Mouse (Mus musculus): ENCODE results near the gene Gatad2b. TPM values are rescaled to one million over a fixed set of nuclear protein-coding genes. Genes with fewer than 3 reads are reported as not detected.
A peak's percentile ranks its signal among the peaks of the same experiment; 100 is the strongest.
"Not testable (repeated sequence)": the region's sequence is repeated elsewhere in the genome, so short reads cannot be mapped to it uniquely, and the experiment has no call there.

Gatad2b gene
- 13.2 and 15.0 TPM in 2 replicates for polyA plus RNA-seq (2015; fragmentation: Nextera tagmentation; extraction: Ambion mirVana)

- H3K9ac ChIP-seq (replicated peaks): peak within 1 kb of the TSS; percentile 91
- peak within 1 kb of the TSS; percentile 73 for H3K4me3 ChIP-seq (replicated peaks)
- under 1% methylated on average over 44 of the region's 47 CpGs for WGBS
- H3K27ac ChIP-seq (replicated peaks): peak within 1 kb of the TSS; percentile 96
- peak; percentile 98 for ATAC-seq (ENCODE audit: low FRiP score)
- H3K9me3 ChIP-seq (replicated peaks): no peaks in the 10 kb centered on the region
- no peaks in the 10 kb centered on the region for H3K36me3 ChIP-seq
- peak within 1 kb of the TSS; percentile 87 for H3K4me2 ChIP-seq
- no peaks in the 10 kb centered on the region for H3K27me3 ChIP-seq (replicated peaks)
- H3K4me1 ChIP-seq: peaks cover 41% of the 10 kb centered on the region
Measured at GRCm38 (mm10) chr3:90292345-90293275, at the start of gene Gatad2b. Gene Gatad2b, plus strand, starts transcription at chr3:90293178.

- H3K4me2 ChIP-seq: no peak overlapping the region
- H3K9ac ChIP-seq (replicated peaks): no peak overlapping the region
- no peak overlapping the region for H3K4me3 ChIP-seq (replicated peaks)
- no peaks in the 10 kb centered on the region for H3K36me3 ChIP-seq
- H3K27me3 ChIP-seq (replicated peaks): no peaks in the 10 kb centered on the region
- no peaks in the 10 kb centered on the region for H3K9me3 ChIP-seq (replicated peaks)
- peaks cover 33% of the 10 kb centered on the region for H3K4me1 ChIP-seq
- no peak overlapping the region for H3K27ac ChIP-seq (replicated peaks)
- 71% methylated on average over 2 of the region's 2 CpGs for WGBS
- ATAC-seq (ENCODE audit: low FRiP score): no peak
Measured at GRCm38 (mm10) chr3:90245406-90245805, 47.6 kb upstream of the Gatad2b start.

- Histone ChIP-seq H3K27ac (replicated peaks) (peak overlapping the region; percentile 81), H3K9me3 (replicated peaks) (no peaks in the 10 kb centered on the region), H3K4me2 (peak overlapping the region; percentile 88), H3K27me3 (replicated peaks) (no peaks in the 10 kb centered on the region), H3K4me1 (peaks cover 39% of the 10 kb centered on the region), H3K9ac (replicated peaks) (peak overlapping the region; percentile 81), H3K36me3 (peaks cover 10% of the 10 kb centered on the region; the same call in 1 of the 2 replicates), H3K4me3 (replicated peaks) (peak overlapping the region; percentile 79)
- WGBS: 0% methylated on average over 3 of the region's 3 CpGs
- peak; percentile 26 for ATAC-seq (ENCODE audit: low FRiP score)
Measured at GRCm38 (mm10) chr3:90247630-90247959, 45.4 kb upstream of the Gatad2b start.

- peak; percentile 94 for ATAC-seq (ENCODE audit: low FRiP score)
- H3K27ac ChIP-seq (replicated peaks): peak within 1 kb of the TSS; percentile 81
- H3K4me2 ChIP-seq: peak within 1 kb of the TSS; percentile 88
- H3K9ac ChIP-seq (replicated peaks): peak within 1 kb of the TSS; percentile 81
- no peaks in the 10 kb centered on the region for H3K27me3 ChIP-seq (replicated peaks)
- peak within 1 kb of the TSS; percentile 79 for H3K4me3 ChIP-seq (replicated peaks)
- under 1% methylated on average over 43 of the region's 44 CpGs for WGBS
- no peaks in the 10 kb centered on the region for H3K9me3 ChIP-seq (replicated peaks)
- H3K4me1 ChIP-seq: peaks cover 35% of the 10 kb centered on the region
- peaks cover 10% of the 10 kb centered on the region; the same call in 1 of the 2 replicates for H3K36me3 ChIP-seq
Measured at GRCm38 (mm10) chr3:90247960-90248745, 44.8 kb upstream of the Gatad2b start, which contains the start of gene Slc39a1. Gene Slc39a1, plus strand, starts transcription at chr3:90248172.

- H3K27ac ChIP-seq (replicated peaks): peak overlapping the region; percentile 81
- H3K4me3 ChIP-seq (replicated peaks): peak overlapping the region; percentile 79
- H3K36me3 ChIP-seq: peaks cover 10% of the 10 kb centered on the region; the same call in 1 of the 2 replicates
- H3K9ac ChIP-seq (replicated peaks): peak overlapping the region; percentile 81
- ATAC-seq (ENCODE audit: low FRiP score): no peak
- H3K27me3 ChIP-seq (replicated peaks): no peaks in the 10 kb centered on the region
- WGBS: 11% methylated on average over 10 of the region's 10 CpGs
- peaks cover 32% of the 10 kb centered on the region for H3K4me1 ChIP-seq
- H3K9me3 ChIP-seq (replicated peaks): no peaks in the 10 kb centered on the region
- H3K4me2 ChIP-seq: peak overlapping the region; percentile 88
Measured at GRCm38 (mm10) chr3:90248746-90249100, 44.3 kb upstream of the Gatad2b start.

GRCm38 (mm10) chr3:90250791-90251190, 42.2 kb upstream of the Gatad2b start:
- 88% methylated on average over 6 of the region's 6 CpGs for WGBS
- H3K27me3 ChIP-seq (replicated peaks): no peaks in the 10 kb centered on the region
- no peak overlapping the region for H3K27ac ChIP-seq (replicated peaks)
- H3K9ac ChIP-seq (replicated peaks): no peak overlapping the region
- H3K4me1 ChIP-seq: peaks cover 39% of the 10 kb centered on the region
- H3K4me3 ChIP-seq (replicated peaks): no peak overlapping the region
- no peak overlapping the region for H3K4me2 ChIP-seq
- ATAC-seq (ENCODE audit: low FRiP score): no peak
- H3K9me3 ChIP-seq (replicated peaks): no peaks in the 10 kb centered on the region
- peaks cover 10% of the 10 kb centered on the region; the same call in 1 of the 2 replicates for H3K36me3 ChIP-seq

GRCm38 (mm10) chr3:90251731-90252226, 41.2 kb upstream of the Gatad2b start:
- H3K4me2 ChIP-seq; H3K27ac ChIP-seq (replicated peaks); ATAC-seq (ENCODE audit: low FRiP score); H3K4me3 ChIP-seq (replicated peaks); H3K9ac ChIP-seq (replicated peaks); H3K9me3 ChIP-seq (replicated peaks); H3K27me3 ChIP-seq (replicated peaks): not testable (repeated sequence)
- H3K4me1 ChIP-seq: peaks cover 48% of the 10 kb centered on the region
- 96% methylated on average over 10 of the region's 12 CpGs for WGBS
- peaks cover 10% of the 10 kb centered on the region; the same call in 1 of the 2 replicates for H3K36me3 ChIP-seq

GRCm38 (mm10) chr3:90252659-90253058, 40.3 kb upstream of the Gatad2b start:
- H3K27ac ChIP-seq (replicated peaks); H3K4me2 ChIP-seq; H3K4me3 ChIP-seq (replicated peaks); H3K9me3 ChIP-seq (replicated peaks); H3K27me3 ChIP-seq (replicated peaks); ATAC-seq (ENCODE audit: low FRiP score); H3K9ac ChIP-seq (replicated peaks): not testable (repeated sequence)
- peaks cover 45% of the 10 kb centered on the region for H3K4me1 ChIP-seq
- peaks cover 17% of the 10 kb centered on the region for H3K36me3 ChIP-seq
- 92% methylated on average over 2 of the region's 2 CpGs for WGBS

GRCm38 (mm10) chr3:90253174-90253573, 39.8 kb upstream of the Gatad2b start:
- peak overlapping the region; percentile 81 for H3K4me2 ChIP-seq
- WGBS: 78% methylated on average over 1 of the region's 1 CpGs
- H3K4me3 ChIP-seq (replicated peaks): peak overlapping the region; percentile 69; the same call in 1 of the 2 replicates
- not testable (repeated sequence) for H3K27me3 ChIP-seq (replicated peaks); H3K9me3 ChIP-seq (replicated peaks); H3K9ac ChIP-seq (replicated peaks); H3K27ac ChIP-seq (replicated peaks)
- H3K4me1 ChIP-seq: peaks cover 45% of the 10 kb centered on the region
- H3K36me3 ChIP-seq: peaks cover 17% of the 10 kb centered on the region
- peak; percentile 2; the same call in 1 of the 2 replicates for ATAC-seq (ENCODE audit: low FRiP score)

GRCm38 (mm10) chr3:90253653-90254418, 39.1 kb upstream of the Gatad2b start, which contains the start of gene Crtc2:
Gene Crtc2, plus strand, starts transcription at chr3:90254163.
- no peaks in the 10 kb centered on the region for H3K9me3 ChIP-seq (replicated peaks)
- H3K27ac ChIP-seq (replicated peaks): peak within 1 kb of the TSS; percentile 86
- peak within 1 kb of the TSS; percentile 81 for H3K4me2 ChIP-seq
- peak within 1 kb of the TSS; percentile 69 for H3K4me3 ChIP-seq (replicated peaks)
- peaks cover 23% of the 10 kb centered on the region for H3K36me3 ChIP-seq
- no peaks in the 10 kb centered on the region for H3K27me3 ChIP-seq (replicated peaks)
- peak within 1 kb of the TSS; percentile 84 for H3K9ac ChIP-seq (replicated peaks)
- ATAC-seq (ENCODE audit: low FRiP score): peak; percentile 96
- under 1% methylated on average over 39 of the region's 40 CpGs for WGBS
- H3K4me1 ChIP-seq: peaks cover 38% of the 10 kb centered on the region

Data from neural tube, embryonic 15.5 days (tissue).